Mouse (Mus musculus) stomach, embryonic 16.5 days (tissue): ENCODE measurements at regions not wholly inside any gene's neighbourhood (a gene's known extent, or its start where the extent isn't known, plus 50 kb on each side); places are given as distances from the start of the nearest gene placed in this dataset.
A peak's percentile ranks its signal among the peaks of the same experiment; 100 is the strongest.

Experiments
- ATAC-seq: fragments of 200-750 bp; cut with Nextera tagmentation; 2 replicates; pipeline ENCODE4 v1.8.0; 2017; ENCODE audit warnings: moderate number of reproducible peaks, moderate TSS enrichment; ENCODE audit not compliant: insufficient read depth, low FRiP score
- H3K27ac ChIP-seq: fragments of 300-500 bp; sonication (generic); 2 replicates; pipeline ENCODE4 v1.5.1; 2014; ENCODE audit warnings: low read length
- H3K27me3 ChIP-seq: fragments of 300-500 bp; sonication (generic); 2 replicates; pipeline ENCODE4 v1.6.1; 2014; ENCODE audit warnings: low read length, control low read depth, mixed read lengths; ENCODE audit not compliant: control insufficient read depth, insufficient read depth
- H3K36me3 ChIP-seq: fragments of 300-500 bp; sonication (generic); 2 replicates; pipeline ENCODE4 v1.6.1; 2014; ENCODE audit warnings: low read length; ENCODE audit not compliant: control insufficient read depth, insufficient read depth
- H3K4me1 ChIP-seq: fragments of 300-500 bp; sonication (generic); 2 replicates; pipeline ENCODE4 v1.6.1; 2014; ENCODE audit warnings: low read length, control low read depth, mixed read lengths; ENCODE audit not compliant: control insufficient read depth, insufficient read depth
- H3K4me2 ChIP-seq: fragments of 300-500 bp; sonication (generic); 2 replicates; pipeline ENCODE4 v1.6.1; 2014; ENCODE audit warnings: low read depth, low read length, mixed read lengths
- H3K4me3 ChIP-seq: fragments of 300-500 bp; sonication (generic); replicated peaks from 2 replicates; pipeline ENCODE4 v1.5.1; 2014; ENCODE audit warnings: mild to moderate bottlenecking, low read length
- H3K9ac ChIP-seq: fragments of 300-500 bp; sonication (generic); 2 replicates; pipeline ENCODE4 v1.6.1; 2014; ENCODE audit warnings: low read length
- H3K9me3 ChIP-seq: fragments of 300-500 bp; sonication (generic); replicated peaks from 2 replicates; pipeline ENCODE4 v1.6.1; 2016; ENCODE audit warnings: low read length, control low read depth; ENCODE audit not compliant: control insufficient read depth
- WGBS: fragments of 180-500 bp; shearing (Covaris S2); extraction: QIAGEN DNeasy Blood & Tissue Kit; methylation state at CpG from one replicate; pipeline ENCODE4 v1.1.7; 2014; 5-methylcytosine and 5-hydroxymethylcytosine counted together

DNA sequence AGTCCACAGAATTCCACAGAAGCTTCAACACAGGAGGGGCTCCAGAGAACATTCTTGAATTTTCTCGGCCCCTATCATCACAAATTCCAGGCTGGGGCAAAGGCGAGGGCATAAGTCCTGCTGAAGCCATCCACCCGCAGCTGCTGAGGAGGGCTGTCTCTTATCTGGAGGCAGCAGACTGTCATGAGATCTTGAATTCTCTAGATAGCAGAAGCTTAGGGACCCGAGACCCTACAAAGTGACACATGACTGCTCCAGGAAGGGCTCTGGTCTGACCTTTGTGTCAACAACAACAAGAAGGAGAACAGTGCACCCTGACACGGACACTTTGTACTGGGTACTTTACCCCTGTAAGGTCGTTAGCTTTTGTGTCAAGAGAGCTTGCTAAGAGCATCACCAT is 57.2 kb downstream of the Lao1 start:
- Histone ChIP-seq H3K4me1 (peaks cover 16% of the 10 kb centered on the region), H3K9me3 (no peaks in the 10 kb centered on the region), H3K4me3 (no peak overlapping the region), H3K4me2 (0 out of 2 replicates have a peak overlapping the region, but pooled peaks have one; percentile 38), H3K27me3 (no peaks in the 10 kb centered on the region), H3K27ac (peak overlapping the region; percentile 86), H3K36me3 (no peaks in the 10 kb centered on the region), H3K9ac (no peak overlapping the region)
- 0 out of 2 replicates have a peak, but pooled peaks have one; percentile 18 for ATAC-seq
- WGBS, result 39% methylated on average over 6 of the region's 6 CpGs

- Histone ChIP-seq H3K9ac (peak overlapping the region; percentile 54), H3K27me3 (no peaks in the 10 kb centered on the region), H3K4me2 (peak overlapping the region; percentile 38)
Measured at GRCm38 (mm10) chr4:119019013-119019781, 57.8 kb downstream of the Lao1 start.

DNA sequence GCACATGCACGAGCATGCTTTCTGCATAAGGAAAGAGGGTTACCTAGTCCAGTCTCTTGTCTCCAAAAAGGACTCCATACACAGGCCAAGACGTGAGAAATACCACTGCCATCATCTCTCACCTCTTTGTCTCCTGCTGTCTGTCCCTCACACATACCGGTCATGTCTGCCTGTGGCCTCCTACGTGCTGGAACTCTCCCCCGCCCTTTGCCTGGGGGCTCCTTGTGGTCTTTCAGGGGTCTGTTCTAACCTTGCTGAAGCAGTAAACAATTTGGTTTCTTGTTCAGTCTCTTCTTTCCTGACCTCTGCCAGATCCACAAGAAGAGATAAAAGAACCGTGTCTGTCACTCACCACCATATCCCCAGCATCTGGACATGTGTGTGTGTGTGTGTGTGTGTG is 61.0 kb downstream of the Lao1 start:
- 47% methylated on average over 6 of the region's 6 CpGs for WGBS

More at GRCm38 (mm10) chr4:119019013-119019781, 57.8 kb downstream of the Lao1 start:
- Histone ChIP-seq H3K4me3 (no peak overlapping the region), H3K9me3 (no peaks in the 10 kb centered on the region), H3K27ac (peak overlapping the region; percentile 86), H3K36me3 (no peaks in the 10 kb centered on the region), H3K4me1 (peaks cover 16% of the 10 kb centered on the region)
- 22% methylated on average over 12 of the region's 12 CpGs for WGBS
- ATAC-seq, result peak; percentile 86

GRCm38 (mm10) chr4:119026237-119026861 is 65.0 kb downstream of the Lao1 start:
- Histone ChIP-seq H3K4me1 (peaks cover 15% of the 10 kb centered on the region; the same call in 1 of the 2 replicates), H3K4me2 (no peak overlapping the region), H3K27me3 (no peaks in the 10 kb centered on the region), H3K27ac (no peak overlapping the region), H3K36me3 (no peaks in the 10 kb centered on the region), H3K9me3 (no peaks in the 10 kb centered on the region), H3K9ac (no peak overlapping the region), H3K4me3 (no peak overlapping the region)
- no peak for ATAC-seq
- 38% methylated on average over 5 of the region's 5 CpGs for WGBS

More for the DNA sequence above, 61.0 kb downstream of the Lao1 start:
- ATAC-seq, result no peak
- Histone ChIP-seq H3K4me1 (peaks cover 16% of the 10 kb centered on the region), H3K9me3 (no peaks in the 10 kb centered on the region), H3K36me3 (no peaks in the 10 kb centered on the region), H3K4me2 (no peak overlapping the region), H3K4me3 (no peak overlapping the region), H3K27ac (0 out of 2 replicates have a peak overlapping the region, but pooled peaks have one; percentile 21), H3K9ac (0 out of 2 replicates have a peak overlapping the region, but pooled peaks have one; percentile 20), H3K27me3 (no peaks in the 10 kb centered on the region)

- H3K4me2 ChIP-seq, result no peak overlapping the region
- H3K36me3 ChIP-seq, result no peaks in the 10 kb centered on the region
- peak; percentile 73 for ATAC-seq
- H3K4me3 ChIP-seq, result no peak overlapping the region
- H3K27me3 ChIP-seq, result no peaks in the 10 kb centered on the region
- no peaks in the 10 kb centered on the region for H3K9me3 ChIP-seq
- peak overlapping the region; percentile 31 for H3K27ac ChIP-seq
- 9% methylated on average over 8 of the region's 8 CpGs for WGBS
- no peak overlapping the region for H3K9ac ChIP-seq
- H3K4me1 ChIP-seq, result peaks cover 15% of the 10 kb centered on the region; the same call in 1 of the 2 replicates
Measured at GRCm38 (mm10) chr4:119028208-119028821, 66.9 kb downstream of the Lao1 start.

GRCm38 (mm10) chr4:119029091-119029490 is 67.7 kb downstream of the Lao1 start:
- ATAC-seq, result no peak
- 46% methylated on average over 7 of the region's 7 CpGs for WGBS

DNA sequence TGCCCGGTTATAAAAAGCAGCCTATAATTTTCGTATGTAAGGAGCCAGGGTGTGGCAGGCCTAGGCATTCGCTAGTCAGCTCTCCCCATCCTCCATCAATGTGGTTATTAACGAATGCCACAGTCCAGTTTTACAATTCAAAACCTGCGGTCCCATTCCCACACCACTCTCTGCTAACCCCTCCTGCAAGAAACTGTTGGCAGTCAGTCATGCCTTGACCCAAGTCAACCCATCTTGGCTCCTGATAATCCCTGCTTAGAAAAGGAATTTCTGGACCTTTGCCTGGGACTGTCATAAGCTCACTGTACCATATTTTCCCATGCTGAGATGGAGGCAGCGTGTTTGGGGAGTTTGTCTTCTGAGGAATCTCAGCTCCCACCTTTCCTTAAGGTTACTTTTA is 68.4 kb downstream of the Lao1 start:
- WGBS, result 75% methylated on average over 6 of the region's 6 CpGs
- no peaks in the 10 kb centered on the region for H3K9me3 ChIP-seq
- no peak overlapping the region for H3K4me2 ChIP-seq
- no peak overlapping the region for H3K4me3 ChIP-seq
- H3K36me3 ChIP-seq, result no peaks in the 10 kb centered on the region
- no peak for ATAC-seq
- peaks cover 15% of the 10 kb centered on the region; the same call in 1 of the 2 replicates for H3K4me1 ChIP-seq
- H3K27me3 ChIP-seq, result no peaks in the 10 kb centered on the region
- no peak overlapping the region for H3K9ac ChIP-seq
- no peak overlapping the region for H3K27ac ChIP-seq

More at GRCm38 (mm10) chr4:119029091-119029490, 67.7 kb downstream of the Lao1 start:
- H3K9ac ChIP-seq, result no peak overlapping the region
- no peaks in the 10 kb centered on the region for H3K36me3 ChIP-seq
- H3K27me3 ChIP-seq, result no peaks in the 10 kb centered on the region
- no peak overlapping the region for H3K27ac ChIP-seq
- no peaks in the 10 kb centered on the region for H3K9me3 ChIP-seq
- no peak overlapping the region for H3K4me2 ChIP-seq
- H3K4me3 ChIP-seq, result no peak overlapping the region
- peaks cover 15% of the 10 kb centered on the region; the same call in 1 of the 2 replicates for H3K4me1 ChIP-seq

DNA sequence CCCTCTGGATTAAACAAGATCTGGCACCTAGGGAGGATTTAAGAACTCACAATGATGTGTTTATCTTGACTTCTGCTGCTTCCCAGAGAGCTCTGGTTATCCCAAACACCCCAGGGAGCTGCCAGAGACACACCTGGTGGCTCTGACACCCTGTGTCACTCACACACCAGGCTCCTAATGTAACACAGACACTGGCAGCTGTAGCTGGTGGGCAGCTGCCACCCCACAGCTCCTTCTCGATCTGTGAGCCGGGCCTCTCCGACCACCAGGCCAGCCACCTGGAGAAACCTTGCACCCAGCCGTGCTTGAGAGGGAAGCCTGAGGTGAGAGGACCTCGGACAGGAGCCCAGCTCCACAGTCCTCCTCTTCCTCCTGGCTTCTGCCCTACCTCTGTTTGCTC is 69.5 kb downstream of the Lao1 start:
- H3K4me1 ChIP-seq, result peaks cover 15% of the 10 kb centered on the region; the same call in 1 of the 2 replicates
- H3K4me3 ChIP-seq, result no peak overlapping the region
- 25% methylated on average over 5 of the region's 5 CpGs for WGBS
- no peaks in the 10 kb centered on the region for H3K27me3 ChIP-seq
- no peak overlapping the region for H3K4me2 ChIP-seq
- no peaks in the 10 kb centered on the region for H3K36me3 ChIP-seq
- no peaks in the 10 kb centered on the region for H3K9me3 ChIP-seq
- no peak overlapping the region for H3K27ac ChIP-seq
- ATAC-seq, result no peak
- H3K9ac ChIP-seq, result no peak overlapping the region

DNA sequence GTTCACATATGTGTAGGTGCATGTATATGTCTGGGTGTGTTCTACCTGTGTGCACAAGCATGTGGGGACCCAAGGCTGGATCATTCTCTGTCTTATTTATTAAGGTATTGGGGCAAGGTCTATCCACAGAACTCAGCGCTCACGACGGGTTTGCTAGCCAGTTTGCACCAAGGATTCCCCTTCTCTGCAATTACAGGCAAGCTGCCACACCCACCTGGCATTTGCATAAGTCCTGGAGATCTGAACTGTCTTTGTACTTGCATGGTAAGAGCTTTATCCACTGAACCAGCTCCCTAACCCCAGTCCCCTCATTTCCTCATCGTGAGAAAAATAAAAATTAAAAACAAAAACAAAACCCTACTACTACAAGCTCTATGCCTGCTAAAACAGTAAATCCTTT is 71.6 kb downstream of the Lao1 start:
- Histone ChIP-seq H3K4me2 (no peak overlapping the region), H3K27me3 (no peaks in the 10 kb centered on the region), H3K4me3 (no peak overlapping the region), H3K4me1 (peaks cover 14% of the 10 kb centered on the region; the same call in 1 of the 2 replicates), H3K9ac (no peak overlapping the region), H3K36me3 (no peaks in the 10 kb centered on the region), H3K27ac (no peak overlapping the region), H3K9me3 (no peaks in the 10 kb centered on the region)
- ATAC-seq, result no peak
- 70% methylated on average over 4 of the region's 4 CpGs for WGBS
